Mouse (Mus musculus) bone marrow macrophage, adult 2 months (primary cell): ENCODE results near the gene Gm10309. TPM values are rescaled to one million over a fixed set of nuclear protein-coding genes. Genes with fewer than 3 reads are reported as not detected.
"Not testable (repeated sequence)": the region's sequence is repeated elsewhere in the genome, so short reads cannot be mapped to it uniquely, and the experiment has no call there.

Experiments
- H3K27ac ChIP-seq: 2 replicates; pipeline ENCODE4 v1.5.1; 2012; ENCODE audit warnings: low read depth, low read length; ENCODE audit not compliant: insufficient read depth
- H3K4me1 ChIP-seq: 2 replicates; pipeline ENCODE4 v1.6.1; 2012; ENCODE audit warnings: low read length; ENCODE audit not compliant: control insufficient read depth, insufficient read depth
- H3K4me3 ChIP-seq: 2 replicates; pipeline ENCODE4 v1.5.1; 2012; ENCODE audit warnings: mild to moderate bottlenecking, low read length, moderate library complexity; ENCODE audit not compliant: insufficient read depth
- CTCF ChIP-seq: IDR thresholded peaks from 2 replicates; pipeline ENCODE4 v1.5.1; 2012; ENCODE audit warnings: low read depth, mild to moderate bottlenecking, low read length, moderate library complexity
- POLR2A ChIP-seq: IDR thresholded peaks from 2 replicates; pipeline ENCODE4 v1.6.1; 2012; ENCODE audit warnings: mild to moderate bottlenecking, low read depth, low read length, borderline replicate concordance
- polyA plus RNA-seq: library from polyadenylated mRNA; stranded (reverse); fragments of >200 nt; gene quantifications from 2 replicates; pipeline ENCODE4 v1.2.4, GENCODE M21; 2012; ENCODE audit not compliant: missing spikeins, insufficient read depth, insufficient read length

The Gm10309 gene
- polyA plus RNA-seq, 1 experiment = not detected

DNA sequence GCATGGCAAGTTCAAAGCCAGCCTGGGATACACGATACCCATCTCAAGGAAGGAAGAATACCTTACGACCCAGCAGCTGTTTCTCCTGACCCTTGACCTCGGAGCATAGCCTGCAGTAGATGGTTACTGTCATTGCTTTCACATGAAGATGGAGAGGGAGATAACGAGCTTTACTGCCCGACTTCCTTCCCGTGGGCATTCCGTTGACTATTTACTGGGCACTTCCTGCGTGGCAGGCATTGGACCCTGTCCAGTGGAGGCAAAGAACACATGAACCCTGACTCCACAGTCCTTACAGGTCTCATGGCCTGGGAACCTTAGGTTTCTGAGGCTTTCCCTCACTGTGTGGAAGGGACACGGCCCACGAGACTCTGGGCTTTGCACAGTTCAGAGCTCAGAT, 25.6 kb downstream of the Gm10309 start:
- Histone ChIP-seq H3K27ac (no peak overlapping the region), H3K4me3 (no peak overlapping the region), H3K4me1 (no peaks in the 10 kb centered on the region)
- TF ChIP-seq CTCF = no peak
- no peak for TF ChIP-seq POLR2A

DNA sequence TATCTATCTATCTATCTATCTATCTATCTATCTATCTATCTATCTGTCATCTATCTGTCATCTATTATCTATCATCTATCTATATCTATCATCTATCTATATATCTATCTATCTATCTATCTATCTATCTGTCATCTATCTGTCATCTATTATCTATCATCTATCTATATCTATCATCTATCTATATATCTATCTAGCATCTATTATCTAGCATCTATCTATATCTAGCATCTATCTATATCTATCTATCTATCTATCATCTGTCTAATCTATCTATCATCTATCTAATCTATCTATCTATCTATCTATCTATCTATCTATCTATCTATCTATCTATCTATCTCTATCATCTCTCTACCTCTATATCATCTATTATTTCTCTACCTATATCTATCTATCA, 27.6 kb downstream of the Gm10309 start:
- not testable (repeated sequence) for H3K4me3 ChIP-seq, H3K4me1 ChIP-seq, H3K27ac ChIP-seq

DNA sequence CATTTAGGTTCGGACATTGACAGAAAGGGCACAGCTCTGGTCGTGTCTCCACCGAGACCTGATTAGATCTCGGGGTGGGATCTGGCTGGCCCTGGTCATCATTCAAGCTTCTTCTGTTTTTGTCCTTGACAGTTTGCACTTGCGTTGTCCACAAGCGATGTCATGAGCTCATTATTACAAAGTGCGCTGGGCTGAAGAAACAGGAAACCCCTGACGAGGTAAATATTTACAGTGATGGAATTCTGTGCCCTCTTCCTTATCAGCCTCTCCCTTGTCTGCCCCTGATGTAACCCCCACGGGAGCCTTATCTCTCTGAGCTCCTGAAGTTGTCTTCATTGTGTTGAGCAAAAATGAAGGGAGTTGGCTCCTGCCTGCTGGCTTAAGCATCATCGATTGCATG, 28.4 kb downstream of the Gm10309 start:
- no peak for TF ChIP-seq CTCF
- no peak for TF ChIP-seq POLR2A
- H3K4me1 ChIP-seq = no peaks in the 10 kb centered on the region
- H3K4me3 ChIP-seq = no peak overlapping the region
- H3K27ac ChIP-seq = no peak overlapping the region

DNA sequence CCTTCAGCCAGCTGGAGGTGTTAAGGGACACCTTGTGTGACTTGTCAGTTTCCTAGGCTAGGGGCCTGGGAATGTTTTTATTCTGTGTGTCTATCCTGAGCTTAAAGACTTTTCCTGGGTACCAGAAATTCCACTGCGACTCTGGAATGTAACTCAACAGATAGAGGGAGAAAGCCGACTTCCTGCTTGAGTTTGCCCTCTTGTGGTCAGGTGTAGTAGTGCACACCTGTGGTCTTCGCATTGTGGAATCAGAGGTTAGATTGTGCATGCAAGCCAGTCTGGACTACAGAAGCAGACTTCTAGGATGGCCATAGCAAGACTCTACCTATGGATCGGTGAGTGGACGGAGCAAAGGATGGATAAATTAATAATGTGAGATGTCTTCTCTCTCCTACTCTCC, 33.3 kb downstream of the Gm10309 start:
- Histone ChIP-seq H3K4me1 (no peaks in the 10 kb centered on the region), H3K27ac (no peak overlapping the region), H3K4me3 (no peak overlapping the region)
- TF ChIP-seq CTCF (no peak), POLR2A (no peak)

DNA sequence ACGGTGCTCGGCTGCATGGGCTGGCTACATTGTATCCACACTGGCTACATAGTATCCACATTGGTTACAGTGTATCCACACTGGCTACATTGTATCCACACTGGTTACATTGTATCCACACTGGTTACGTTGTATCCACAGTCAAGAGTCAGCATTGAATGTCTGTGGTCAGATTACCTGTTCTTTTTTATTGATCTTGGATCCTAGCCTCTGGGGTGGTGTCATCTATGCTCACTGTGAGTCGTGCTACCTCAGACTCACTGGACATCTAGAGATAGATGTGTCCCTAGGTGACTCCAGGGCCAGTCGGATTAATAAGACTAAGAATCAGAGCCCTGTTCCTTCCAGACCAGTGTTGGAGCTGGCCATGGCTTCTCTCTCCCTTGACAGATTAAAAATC, 34.9 kb downstream of the Gm10309 start:
- Histone ChIP-seq H3K4me1 (no peaks in the 10 kb centered on the region), H3K27ac (no peak overlapping the region), H3K4me3 (no peak overlapping the region)
- TF ChIP-seq CTCF (no peak), POLR2A (no peak)

DNA sequence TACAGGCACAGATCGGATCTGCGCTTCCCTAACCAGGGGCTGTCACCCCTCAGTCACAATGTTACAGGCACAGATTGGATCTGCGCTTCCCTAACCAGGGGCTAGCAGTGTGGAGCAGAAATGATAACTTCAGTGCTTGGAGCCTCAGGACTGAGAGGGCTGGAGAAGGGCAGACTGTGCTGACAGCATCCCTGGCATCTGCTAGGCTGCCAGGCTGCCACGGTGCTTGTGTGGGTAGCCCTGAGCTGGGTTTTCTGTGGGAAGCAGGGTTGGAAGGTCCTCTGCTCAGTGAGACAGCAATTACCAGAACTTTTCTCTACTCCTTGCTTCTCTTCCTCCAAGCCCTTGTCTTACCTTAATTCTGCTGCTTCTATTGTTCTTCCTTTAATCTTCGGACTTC, 37.1 kb downstream of the Gm10309 start:
- Histone ChIP-seq H3K4me3 (no peak overlapping the region), H3K27ac (no peak overlapping the region), H3K4me1 (no peaks in the 10 kb centered on the region)
- TF ChIP-seq POLR2A (no peak), CTCF (no peak)

DNA sequence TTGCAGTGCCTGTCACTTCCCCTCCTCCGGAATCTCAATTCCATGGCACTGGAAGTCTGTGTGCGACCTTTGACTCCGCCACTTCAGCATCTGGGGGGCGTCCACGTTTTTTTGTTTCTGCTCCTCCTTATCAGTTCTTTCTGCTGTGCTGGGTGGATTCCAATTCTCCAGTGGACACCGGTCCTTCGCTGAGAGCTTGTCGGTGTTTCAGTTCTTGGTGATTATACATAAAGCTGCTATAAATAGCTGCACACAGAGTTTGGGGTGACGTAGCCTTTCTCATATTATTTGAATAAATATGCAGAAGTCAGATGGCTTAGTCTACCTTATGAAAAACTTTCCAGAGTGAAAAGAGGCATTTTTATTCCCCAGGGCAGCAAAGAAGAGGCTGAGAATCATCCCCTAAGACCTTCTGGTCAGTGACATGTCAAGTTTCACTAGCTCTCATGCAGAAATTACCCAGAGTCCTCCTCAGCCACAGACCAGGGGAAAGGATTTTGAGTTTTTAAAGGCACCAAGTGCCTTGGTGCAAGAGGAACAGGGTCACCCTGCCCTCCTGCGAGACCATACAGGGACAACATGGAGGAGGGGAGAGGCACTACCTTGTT, 37.6 kb downstream of the Gm10309 start:
- Histone ChIP-seq H3K4me1 (no peaks in the 10 kb centered on the region), H3K4me3 (no peak overlapping the region), H3K27ac (no peak overlapping the region)
- TF ChIP-seq POLR2A (no peak), CTCF (no peak)

DNA sequence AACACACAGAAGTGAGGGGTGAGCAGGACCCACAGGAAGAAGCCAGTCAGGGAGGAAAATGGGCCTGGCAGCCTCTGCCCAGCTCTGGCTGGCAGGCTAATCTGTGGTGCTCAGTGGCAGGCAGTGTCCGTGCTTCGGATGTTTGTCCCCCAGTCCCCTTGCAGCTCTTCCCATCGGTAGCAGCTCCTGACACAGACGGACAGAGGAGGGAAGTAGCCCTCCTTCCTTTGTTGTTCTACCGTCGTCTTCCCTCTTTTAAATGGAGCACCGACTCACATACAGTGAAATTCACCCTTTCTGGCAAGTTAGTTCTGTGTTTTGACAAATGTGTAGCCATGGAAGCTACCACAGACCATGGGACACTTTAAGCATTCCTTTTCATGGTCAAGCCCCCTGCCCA, 38.2 kb downstream of the Gm10309 start:
- TF ChIP-seq POLR2A = no peak
- TF ChIP-seq CTCF = no peak
- no peaks in the 10 kb centered on the region for H3K4me1 ChIP-seq
- H3K4me3 ChIP-seq = no peak overlapping the region
- H3K27ac ChIP-seq = no peak overlapping the region

DNA sequence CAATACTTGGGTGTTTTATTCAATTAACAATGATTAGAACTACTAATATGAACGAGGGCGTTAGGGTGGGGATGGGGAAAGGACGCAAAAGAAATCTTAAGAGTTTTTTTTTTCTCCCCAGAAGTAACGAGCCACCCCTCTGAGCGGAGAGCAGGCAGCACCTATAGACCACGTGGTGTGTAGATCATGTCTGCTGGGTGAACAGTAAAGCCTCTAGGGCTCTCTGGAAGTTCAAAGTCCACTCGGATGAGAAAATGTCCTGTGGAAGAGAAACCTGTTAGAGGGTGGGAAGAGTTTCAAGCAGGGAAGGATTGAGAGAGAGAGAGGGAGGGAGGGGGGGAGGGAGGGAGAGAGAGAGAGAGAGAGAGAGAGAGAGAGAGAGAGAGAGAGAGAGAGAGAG, 38.6 kb downstream of the Gm10309 start:
- Histone ChIP-seq H3K27ac (no peak overlapping the region), H3K4me1 (no peaks in the 10 kb centered on the region), H3K4me3 (no peak overlapping the region)
- TF ChIP-seq CTCF (no peak), POLR2A (no peak)

DNA sequence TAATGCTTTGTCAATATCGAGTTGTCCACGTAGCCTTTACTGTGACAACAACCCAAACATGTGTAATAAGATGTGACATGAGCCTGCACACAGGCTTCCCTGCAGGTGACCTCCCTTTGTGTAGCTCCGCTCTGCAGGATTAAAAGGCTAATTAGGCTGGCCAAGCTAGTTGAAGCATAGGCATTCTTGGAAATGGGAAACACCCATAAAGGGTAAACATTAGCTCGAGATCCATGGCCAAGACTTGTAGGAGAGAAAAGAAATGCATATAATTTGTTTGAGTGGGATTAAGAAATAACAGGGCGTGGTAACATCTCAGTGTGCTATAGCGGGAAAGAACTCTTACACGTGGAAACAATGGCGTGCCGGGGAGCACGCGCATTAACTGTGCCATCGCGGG, 39.2 kb downstream of the Gm10309 start:
- H3K4me3 ChIP-seq = no peak overlapping the region
- TF ChIP-seq POLR2A (no peak), CTCF (no peak)
- H3K27ac ChIP-seq = no peak overlapping the region
- H3K4me1 ChIP-seq = no peaks in the 10 kb centered on the region
